8 mouse cellular contexts compared by ENCODE assay signal in the genomic region with DNA sequence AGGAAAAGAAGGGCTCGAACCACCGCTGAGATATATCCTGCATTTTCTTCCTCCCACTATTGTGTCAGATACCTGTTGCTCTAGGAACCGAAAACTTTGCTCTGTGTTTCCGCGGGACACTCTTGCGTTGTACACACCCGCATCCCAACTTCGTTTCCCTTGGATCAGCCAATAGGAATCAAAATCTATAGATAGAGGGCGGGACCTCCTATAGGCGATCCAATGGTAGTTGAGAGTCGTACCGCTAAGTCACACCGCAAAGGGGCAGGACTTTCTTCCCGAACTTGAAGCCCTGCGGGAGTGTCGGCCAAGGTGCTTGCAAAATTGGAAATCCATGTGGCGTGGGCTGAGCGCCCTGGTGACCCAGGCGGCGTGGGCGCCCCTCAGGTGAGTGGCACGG. TPM values are rescaled to one million over a fixed set of nuclear protein-coding genes. Genes with fewer than 3 reads are reported as not detected.
A peak's percentile ranks its signal among the peaks of the same experiment; 100 is the strongest.
DNase-seq lines count a peak whose midpoint lies in the region; ATAC-seq lines count a peak whose summit lies in the region.

No protein-coding gene starts in this region.

- H3K4me1 ChIP-seq in megakaryocyte, embryonic 14.5 days: peaks cover 55% of the 10 kb centered on the region

- peaks cover 37% of the 10 kb centered on the region for H3K36me3 ChIP-seq in megakaryocyte, embryonic 14.5 days (replicated peaks; ENCODE audit: low read length)

- DNase-seq in ZHBTc4 (ENCODE audit: low read depth, low spot score): peak; percentile 97
- peak; percentile 78 to 79 for DNase-seq in gastrocnemius, adult 8-10 months (ENCODE audit: low spot score in 2 of 2)
- DNase-seq in hindlimb bud, embryonic 11.5 days (ENCODE audit: extremely low spot score, low read depth, low spot score): peak; percentile 97
- DNase-seq in left cerebral cortex, adult 8-10 months (ENCODE audit: low spot score in 2 of 2): peak; percentile 64 to 84
- peak; percentile 92 to 95 for DNase-seq in right cerebral cortex, postnatal 10 days (ENCODE audit: low spot score in 2 of 2)
- peak; percentile 84 for DNase-seq in urinary bladder, postnatal 4 days (ENCODE audit: low spot score in 2 of 2)

- H3K27me3 ChIP-seq in megakaryocyte, embryonic 14.5 days (replicated peaks): peaks cover 13% of the 10 kb centered on the region

- peak; percentile 88 for ATAC-seq in common myeloid progenitor, adult 5-6 weeks (replicated peaks; ENCODE audit: low read depth, poor library complexity, severe bottlenecking)

- H3K4me3 ChIP-seq in megakaryocyte, embryonic 14.5 days (replicated peaks): peak overlapping the region; percentile 93

- H3K9me3 ChIP-seq in megakaryocyte, embryonic 14.5 days: no peaks in the 10 kb centered on the region

RNA-seq across cellular contexts. Expression of a gene that starts 0.6 kb away (rescaled TPM):
- total RNA-seq in common myeloid progenitor, adult 5-6 weeks (2017): 22.6 and 22.7 TPM in 2 replicates
- total RNA-seq in gastrocnemius, adult 8-10 months (2022): 10 to 100 TPM in 3 of 4 experiments, 1 to 10 TPM in 1; 9.5 to 11.2 (median 10.5) TPM
- 10 to 100 TPM; 28.0 to 37.8 (median 31.0) TPM for total RNA-seq in left cerebral cortex, adult 8-10 months (2022)
- polyA plus RNA-seq in megakaryocyte, embryonic 14.5 days (2012; ENCODE audit: insufficient read depth, low replicate concordance): 17.4 and 21.7 TPM in 2 replicates

RNA-seq across cellular contexts. Expression of a gene that starts 2.7 kb away (rescaled TPM):
- total RNA-seq in common myeloid progenitor, adult 5-6 weeks (2017): 5.4 and 6.6 TPM in 2 replicates
- total RNA-seq in gastrocnemius, adult 8-10 months (2022): 10 to 100 TPM; 15.4 to 16.5 (median 15.9) TPM
- 10 to 100 TPM; 51.0 to 61.5 (median 60.0) TPM for total RNA-seq in left cerebral cortex, adult 8-10 months (2022)
- 3.3 and 3.4 TPM in 2 replicates for polyA plus RNA-seq in megakaryocyte, embryonic 14.5 days (2012; ENCODE audit: insufficient read depth, low replicate concordance)

RNA-seq across cellular contexts. Expression of a gene that starts 19.5 kb away (rescaled TPM):
- 9.6 and 17.6 TPM in 2 replicates for total RNA-seq in common myeloid progenitor, adult 5-6 weeks (2017)
- 10 to 100 TPM; 24.5 to 31.8 (median 26.5) TPM for total RNA-seq in gastrocnemius, adult 8-10 months (2022)
- total RNA-seq in left cerebral cortex, adult 8-10 months (2022): 10 to 100 TPM; 59.4 to 75.0 (median 64.0) TPM
- polyA plus RNA-seq in megakaryocyte, embryonic 14.5 days (2012; ENCODE audit: insufficient read depth, low replicate concordance): 346 and 1,390 TPM in 2 replicates

RNA-seq across cellular contexts. Expression of a gene that starts 23.1 kb away (rescaled TPM):
- total RNA-seq in common myeloid progenitor, adult 5-6 weeks (2017): 3.0 and 3.6 TPM in 2 replicates
- total RNA-seq in gastrocnemius, adult 8-10 months (2022): 1 to 10 TPM; 6.6 to 9.5 (median 8.2) TPM
- 10 to 100 TPM in 2 of 4 experiments, 1 to 10 TPM in 2; 7.0 to 11.7 (median 9.6) TPM for total RNA-seq in left cerebral cortex, adult 8-10 months (2022)
- 4.0 and 6.0 TPM in 2 replicates for polyA plus RNA-seq in megakaryocyte, embryonic 14.5 days (2012; ENCODE audit: insufficient read depth, low replicate concordance)

RNA-seq across cellular contexts. Expression of a gene that starts 23.7 kb away (rescaled TPM):
- 79.0 and 80.0 TPM in 2 replicates for total RNA-seq in common myeloid progenitor, adult 5-6 weeks (2017)
- 10 to 100 TPM; 63.4 to 72.1 (median 68.8) TPM for total RNA-seq in gastrocnemius, adult 8-10 months (2022)
- total RNA-seq in left cerebral cortex, adult 8-10 months (2022): 10 to 100 TPM; 50.0 to 56.8 (median 53.3) TPM
- polyA plus RNA-seq in megakaryocyte, embryonic 14.5 days (2012; ENCODE audit: insufficient read depth, low replicate concordance): 206 and 242 TPM in 2 replicates

Comparison
In these comparisons a context has a peak if more than half of its experiments do, and no peak if none do; other contexts are left out.
1. Peak in every context shown above with its lines: DNase-seq, ATAC-seq and H3K4me3 ChIP-seq.